Mouse (Mus musculus): ENCODE data around the gene Rsrp1.

The Rsrp1 gene

GRCm38 (mm10) chr4:134922111-134922924, 1.1 kb upstream of the Rsrp1 start:
- DNase-seq, result no peak

GRCm38 (mm10) chr4:134922925-134923244, 507 bp upstream of the Rsrp1 start:
- DNase-seq, result peak in 1 of 2 experiments; percentile 60

- peak in 1 of 2 experiments; percentile 38 for DNase-seq
These were observed 788 bp downstream of the Rsrp1 start for GRCm38 (mm10) chr4:134924019-134924741.

- no peak for DNase-seq
These were observed 1.8 kb downstream of the Rsrp1 start for GRCm38 (mm10) chr4:134925206-134925605.

- DNase-seq, result no peak
These were observed 4.5 kb downstream of the Rsrp1 start for GRCm38 (mm10) chr4:134927815-134928463.

GRCm38 (mm10) chr4:134928464-134928836, 5.1 kb downstream of the Rsrp1 start:
- DNase-seq, result no peak

GRCm38 (mm10) chr4:134929536-134929935, 6.1 kb downstream of the Rsrp1 start:
- DNase-seq, result no peak

GRCm38 (mm10) chr4:134930190-134930589, 6.8 kb downstream of the Rsrp1 start:
- no peak for DNase-seq

GRCm38 (mm10) chr4:134930684-134931481, 7.5 kb downstream of the Rsrp1 start, which contains the start of gene Syf2:
Gene Syf2, plus strand, starts transcription at chr4:134930898.
- DNase-seq, result peak; percentile 94 to 95

GRCm38 (mm10) chr4:134937240-134938176, 14.1 kb downstream of the Rsrp1 start:
- DNase-seq, result no peak

- DNase-seq, result no peak
These were observed 16.5 kb downstream of the Rsrp1 start for GRCm38 (mm10) chr4:134939900-134940299.

GRCm38 (mm10) chr4:134943758-134944538, 20.6 kb downstream of the Rsrp1 start:
- DNase-seq, result no peak

GRCm38 (mm10) chr4:134946024-134946744, 22.8 kb downstream of the Rsrp1 start:
- peak; percentile 78 to 85 for DNase-seq

- no peak for DNase-seq
These were observed 27.2 kb downstream of the Rsrp1 start for GRCm38 (mm10) chr4:134950518-134951091.

GRCm38 (mm10) chr4:134954461-134954860, 31.1 kb downstream of the Rsrp1 start:
- DNase-seq, result peak; percentile 65 to 67

- no peak for DNase-seq
These were observed 31.8 kb downstream of the Rsrp1 start for GRCm38 (mm10) chr4:134955196-134955595.

GRCm38 (mm10) chr4:134955845-134956244, 32.5 kb downstream of the Rsrp1 start:
- DNase-seq, result no peak

- DNase-seq, result peak; percentile 77 to 78
These were observed 32.9 kb downstream of the Rsrp1 start for GRCm38 (mm10) chr4:134956328-134956727.

GRCm38 (mm10) chr4:134963021-134963776, 39.8 kb downstream of the Rsrp1 start:
- DNase-seq, result no peak
